Mouse (Mus musculus) kidney, adult 10 weeks (tissue): ENCODE measurements around the gene Cracr2a. TPM values are rescaled to one million over a fixed set of nuclear protein-coding genes. Genes with fewer than 3 reads are reported as not detected.

Source experiments
- polyA plus RNA-seq: library from polyadenylated mRNA; stranded (reverse); fragments of 350-450 nt; fragmentation: Illumina TruSeq; extraction: RNeasy Lipid Tissue Mini Kit (QIAGEN cat#74804); gene quantifications from one replicate; pipeline ENCODE4 v1.2.3, GENCODE M21; 2014; ENCODE audit warnings: low read depth, low replicate concordance

Cracr2a gene
- polyA plus RNA-seq: 0.16 TPM

GRCm38 (mm10) chr6:127561231-127562020 is at the start of gene Cracr2a:
Cracr2a (plus strand) TSS chr6:127561338.

Other genes starting within 250 kb of the Cracr2a start
- gene Parp11, start 114.5 kb upstream of the Cracr2a start, polyA plus RNA-seq: 7.5 TPM
- not detected for gene Prmt8, start 208.1 kb downstream of the Cracr2a start, polyA plus RNA-seq